Mouse (Mus musculus) central nervous system, embryonic 18 days (tissue): ENCODE results near the gene Catsper4. TPM values are rescaled to one million over a fixed set of nuclear protein-coding genes. Genes with fewer than 3 reads are reported as not detected.

ENCODE experiments used
- polyA plus RNA-seq: library from polyadenylated mRNA; depleted of rRNA; stranded (reverse); fragments of >200 nt; gene quantifications from 2 replicates; pipeline ENCODE4 v1.2.3, GENCODE M21; 2012; rRNA removed

Catsper4 gene
- polyA plus RNA-seq, result 0.09 and 0.14 TPM in 2 replicates

GRCm38 (mm10) chr4:134227194-134227593, at the start of gene Catsper4:
Catsper4 (minus strand) TSS chr4:134227383.

GRCm38 (mm10) chr4:134253722-134254324, 26.6 kb upstream of the Catsper4 start, which contains the start of gene Grrp1:
Grrp1 (minus strand) TSS chr4:134254106.

GRCm38 (mm10) chr4:134246719-134247258, 19.6 kb upstream of the Catsper4 start, which contains the start of gene Gm30191:
Gm30191 (plus strand) TSS chr4:134246935.

GRCm38 (mm10) chr4:134245148-134245843, 18.1 kb upstream of the Catsper4 start, which contains the start of gene Zfp593:
Zfp593 (minus strand) TSS chr4:134245592.

GRCm38 (mm10) chr4:134243516-134244250, 16.5 kb upstream of the Catsper4 start, which contains the start of gene E130218I03Rik:
E130218I03Rik (plus strand) TSS chr4:134243662.

GRCm38 (mm10) chr4:134238279-134238651, 11.1 kb upstream of the Catsper4 start, which contains the start of gene Cnksr1:
Cnksr1 (minus strand) TSS chr4:134238399.

GRCm38 (mm10) chr4:134202904-134203303, 24.3 kb downstream of the Catsper4 start, which contains the start of gene Gm7534:
Gm7534 (minus strand) TSS chr4:134203004.

Other genes starting within 250 kb of the Catsper4 start
- 50.9 and 52.2 TPM in 2 replicates for gene Dhdds, start 226.5 kb downstream of the Catsper4 start, polyA plus RNA-seq
- 0.17 and 0.21 TPM in 2 replicates for gene Lin28a, start 208.5 kb downstream of the Catsper4 start, polyA plus RNA-seq
- not detected in 2 replicates for gene Zfp683, start 173.5 kb downstream of the Catsper4 start, polyA plus RNA-seq
- 5.2 and 5.3 TPM in 2 replicates for gene Crybg2, start 166.6 kb downstream of the Catsper4 start, polyA plus RNA-seq
- gene Cd52, start 132.3 kb downstream of the Catsper4 start, polyA plus RNA-seq, result 1.4 TPM in 2 replicates
- 25.0 and 26.3 TPM in 2 replicates for gene Ubxn11, start 124.8 kb downstream of the Catsper4 start, polyA plus RNA-seq
- 303 and 333 TPM in 2 replicates for gene Sh3bgrl3, start 98.6 kb downstream of the Catsper4 start, polyA plus RNA-seq
- 20.0 and 23.9 TPM in 2 replicates for gene Cep85, start 40.3 kb downstream of the Catsper4 start, polyA plus RNA-seq
- not detected in 2 replicates for gene Gm7534, start 24.4 kb downstream of the Catsper4 start, polyA plus RNA-seq
- gene Cnksr1, start 11.0 kb upstream of the Catsper4 start, polyA plus RNA-seq, result 0.35 and 0.74 TPM in 2 replicates
- 0.11 TPM in 1 of 2 replicates, not detected in the other for gene E130218I03Rik, start 16.3 kb upstream of the Catsper4 start, polyA plus RNA-seq
- 14.1 and 14.4 TPM in 2 replicates for gene Zfp593, start 18.2 kb upstream of the Catsper4 start, polyA plus RNA-seq
- 0.14 and 0.25 TPM in 2 replicates for gene Gm30191, start 19.6 kb upstream of the Catsper4 start, polyA plus RNA-seq
- gene Grrp1, start 26.7 kb upstream of the Catsper4 start, polyA plus RNA-seq, result 21.6 and 22.1 TPM in 2 replicates
- gene Pdik1l, start 60.5 kb upstream of the Catsper4 start, polyA plus RNA-seq, result 17.9 and 19.9 TPM in 2 replicates
- gene Trim63, start 87.7 kb upstream of the Catsper4 start, polyA plus RNA-seq, result 0.36 and 0.60 TPM in 2 replicates
- gene Slc30a2, start 115.8 kb upstream of the Catsper4 start, polyA plus RNA-seq, result 0.05 and 0.69 TPM in 2 replicates
- gene Extl1, start 156.5 kb upstream of the Catsper4 start, polyA plus RNA-seq, result 1.1 and 1.2 TPM in 2 replicates
- 15.4 and 16.4 TPM in 2 replicates for gene Pafah2, start 168.9 kb upstream of the Catsper4 start, polyA plus RNA-seq
- 2,052 and 2,688 TPM in 2 replicates for gene Stmn1, start 240.9 kb upstream of the Catsper4 start, polyA plus RNA-seq